Mouse (Mus musculus): ENCODE measurements around the gene Uba5. TPM values are rescaled to one million over a fixed set of nuclear protein-coding genes. Genes with fewer than 3 reads are reported as not detected.

Uba5 gene
- 9.3 and 9.8 TPM in 2 replicates for polyA plus RNA-seq (2012)

DNA sequence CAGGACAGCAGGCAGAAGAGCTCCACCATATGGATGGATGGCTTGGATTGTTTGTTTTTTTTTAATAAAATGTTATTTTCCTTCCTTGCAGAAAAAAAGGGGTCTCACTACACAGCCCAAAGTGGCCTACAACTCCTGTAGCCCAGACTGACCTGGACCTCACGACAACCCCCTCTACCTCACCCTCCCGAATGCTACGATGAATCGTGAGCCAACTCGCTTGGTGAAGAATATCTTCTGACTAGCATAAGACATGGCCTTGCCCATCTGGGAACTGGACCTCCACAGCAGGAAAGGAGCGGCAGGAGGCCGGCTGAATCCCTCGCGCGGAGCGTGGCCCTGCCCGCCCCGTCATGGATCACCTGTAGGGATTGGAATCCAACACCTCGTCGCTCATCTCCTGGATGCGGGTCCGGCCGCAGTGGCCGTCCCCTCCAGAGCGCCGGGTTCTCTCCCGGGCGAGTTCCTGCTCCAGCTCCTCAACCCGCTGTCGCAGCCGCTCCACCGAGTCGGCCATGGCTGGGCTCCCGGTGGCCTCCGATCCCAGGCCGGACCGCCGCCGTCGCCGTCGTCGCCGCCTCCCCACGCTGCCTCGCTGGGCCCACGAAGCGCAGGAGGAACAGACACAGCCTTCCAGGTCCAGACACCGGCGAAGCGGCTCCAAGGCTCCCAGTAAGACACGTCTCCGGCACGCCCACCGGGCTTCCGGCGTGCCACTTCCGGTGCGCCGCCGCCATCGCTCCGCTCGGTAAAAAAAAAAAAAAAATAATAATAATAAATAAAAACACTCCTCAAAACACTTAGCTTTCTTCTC lies at the start of gene Uba5:
Uba5 (minus strand) TSS at position 705 of the 814 bp plus-strand sequence.
- no peak for TF ChIP-seq GATA1 (IDR thresholded peaks at IDR 0.05; ENCODE audit: low read length)

- TF ChIP-seq GATA1 (IDR thresholded peaks at IDR 0.05; ENCODE audit: low read length): no peak
Observed at GRCm38 (mm10) chr9:104109151-104109550, 46.2 kb upstream of the Uba5 start.

DNA sequence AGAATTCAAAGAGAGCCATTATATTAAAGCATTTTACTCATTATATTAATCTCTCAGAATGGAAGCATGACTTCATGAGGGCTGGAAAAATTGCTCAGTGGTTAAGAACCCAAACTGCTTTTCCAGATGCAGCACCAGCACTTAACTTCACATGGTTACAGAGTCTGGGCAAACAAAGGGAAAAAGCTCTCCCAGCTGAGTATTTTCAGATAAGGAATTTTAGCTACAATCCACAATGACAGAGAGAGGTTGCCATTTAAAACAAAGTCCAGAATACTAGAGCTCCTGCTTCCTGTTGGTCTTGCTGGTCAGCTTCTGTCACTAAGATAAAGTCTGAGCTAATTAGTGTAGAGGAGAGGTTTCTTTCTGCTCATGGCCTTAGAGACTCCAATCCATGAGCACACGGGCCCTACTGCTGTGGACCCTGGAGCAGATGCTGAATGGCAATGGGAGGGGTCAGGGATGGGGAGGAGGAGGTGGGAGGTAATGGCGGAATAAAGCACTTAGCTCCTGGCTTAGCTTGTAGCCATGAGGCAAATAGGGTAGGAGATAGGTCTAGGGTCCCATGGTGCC lies 45.7 kb upstream of the Uba5 start:
- no peak for TF ChIP-seq GATA1 (IDR thresholded peaks at IDR 0.05; ENCODE audit: low read length)

GRCm38 (mm10) chr9:104107482-104107881 lies 44.5 kb upstream of the Uba5 start:
- TF ChIP-seq GATA1 (IDR thresholded peaks at IDR 0.05; ENCODE audit: low read length): no peak

DNA sequence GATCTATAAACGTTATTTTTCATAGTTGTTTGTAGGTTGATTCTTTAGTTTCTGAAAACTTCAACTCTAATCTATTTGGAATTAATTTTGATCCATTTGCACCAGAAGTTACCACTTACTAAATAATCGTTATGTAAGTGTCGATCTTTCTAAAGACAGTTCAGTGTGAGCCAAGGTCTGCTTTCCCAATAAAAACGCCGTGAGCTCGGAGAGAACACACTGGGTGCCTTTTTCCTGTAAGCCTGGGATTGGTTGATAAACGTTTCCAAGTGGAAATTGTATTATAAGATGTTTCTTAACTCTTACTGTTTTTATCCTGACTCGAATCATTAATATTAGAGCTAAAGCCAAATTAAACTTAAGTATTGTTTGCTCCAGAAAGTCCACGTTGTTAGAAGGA lies 44.0 kb upstream of the Uba5 start:
- no peak for TF ChIP-seq GATA1 (IDR thresholded peaks at IDR 0.05; ENCODE audit: low read length)

GRCm38 (mm10) chr9:104104986-104105385 lies 42.1 kb upstream of the Uba5 start:
- no peak for TF ChIP-seq GATA1 (IDR thresholded peaks at IDR 0.05; ENCODE audit: low read length)

- TF ChIP-seq GATA1 (IDR thresholded peaks at IDR 0.05; ENCODE audit: low read length): no peak
Observed at GRCm38 (mm10) chr9:104102901-104103300, 40.0 kb upstream of the Uba5 start.

DNA sequence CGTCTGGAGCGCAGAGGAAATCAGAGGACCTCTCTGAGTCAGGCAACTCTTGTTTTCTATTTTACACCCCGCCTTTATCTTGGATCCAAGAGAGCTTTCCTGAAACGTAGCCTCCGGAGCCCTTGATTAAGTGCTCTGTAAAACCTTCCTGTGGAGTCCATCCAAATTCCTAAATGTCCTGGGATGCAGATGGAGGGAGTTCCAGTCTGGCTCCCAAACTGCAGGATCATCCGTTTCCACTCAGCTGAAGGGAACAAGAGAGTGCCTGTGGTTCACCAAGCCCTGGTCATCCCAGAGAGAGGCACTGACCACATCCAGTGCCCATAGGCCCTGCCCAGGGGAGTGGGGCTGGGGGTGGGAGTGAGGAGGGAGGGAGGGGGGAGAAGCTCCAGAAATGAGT lies 39.4 kb upstream of the Uba5 start:
- no peak for TF ChIP-seq GATA1 (IDR thresholded peaks at IDR 0.05; ENCODE audit: low read length)

- no peak for TF ChIP-seq GATA1 (IDR thresholded peaks at IDR 0.05; ENCODE audit: low read length)
Observed at GRCm38 (mm10) chr9:104101458-104101857, 38.5 kb upstream of the Uba5 start.

DNA sequence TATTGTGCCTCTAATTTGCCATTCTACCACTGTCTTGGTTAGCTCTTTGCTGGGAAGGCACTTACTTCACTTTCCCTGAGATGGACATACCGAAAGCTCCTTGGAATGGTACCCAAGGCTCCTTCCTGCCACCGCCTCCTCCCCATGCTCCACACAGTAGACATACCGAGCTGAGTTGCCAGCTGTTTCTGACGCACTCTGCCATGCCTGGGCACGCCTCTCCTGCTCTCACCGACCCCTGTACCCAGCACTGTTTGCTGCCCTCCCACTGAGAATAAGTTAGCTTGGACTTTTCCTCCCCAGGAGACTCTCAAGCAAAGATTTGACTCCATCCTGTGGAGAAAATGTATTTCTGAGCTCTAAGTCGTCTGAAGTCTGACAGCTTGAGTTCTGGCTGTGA lies 37.9 kb upstream of the Uba5 start:
- TF ChIP-seq GATA1 (IDR thresholded peaks at IDR 0.05; ENCODE audit: low read length): no peak

DNA sequence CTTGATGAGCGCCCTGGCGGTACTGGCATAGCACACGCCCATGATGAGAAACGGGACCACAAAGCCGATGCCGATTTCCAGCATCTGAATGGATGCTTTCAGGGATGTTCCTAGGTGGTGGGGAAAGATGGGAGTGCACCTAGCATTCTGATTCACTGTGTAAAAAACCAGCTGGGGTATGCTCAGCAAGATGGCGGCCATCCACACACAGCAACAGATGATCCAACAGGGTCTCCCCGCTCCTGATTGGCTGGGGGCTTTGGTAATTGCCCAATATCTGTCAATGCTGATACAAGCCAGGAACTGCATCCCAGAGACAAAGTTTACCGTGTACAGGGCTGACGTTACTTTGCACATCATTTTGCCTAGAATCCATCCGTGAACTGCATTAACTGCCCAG lies 36.1 kb upstream of the Uba5 start:
- TF ChIP-seq GATA1 (IDR thresholded peaks at IDR 0.05; ENCODE audit: low read length): no peak

DNA sequence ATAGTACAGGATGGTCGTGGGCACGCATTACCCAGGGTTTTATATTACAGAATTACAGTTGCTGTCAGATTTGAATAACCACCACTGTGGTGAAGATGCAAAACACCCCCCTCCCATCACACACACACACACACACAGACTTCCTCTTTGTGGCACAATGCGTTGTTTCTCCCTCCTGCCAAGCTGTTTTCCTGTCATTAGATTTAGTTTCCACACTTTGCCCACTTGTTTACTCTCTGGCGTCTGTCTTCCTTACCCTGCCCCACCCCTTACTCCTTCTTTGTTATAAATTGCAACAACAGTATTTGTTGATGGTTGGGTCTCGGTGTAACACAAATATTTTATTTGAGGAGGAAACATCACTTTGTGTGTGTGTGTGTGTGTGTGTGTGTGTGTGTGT lies 35.3 kb upstream of the Uba5 start:
- TF ChIP-seq GATA1 (IDR thresholded peaks at IDR 0.05; ENCODE audit: low read length): no peak

- TF ChIP-seq GATA1 (IDR thresholded peaks at IDR 0.05; ENCODE audit: low read length): no peak
Observed at GRCm38 (mm10) chr9:104092945-104093344, 30.0 kb upstream of the Uba5 start.

DNA sequence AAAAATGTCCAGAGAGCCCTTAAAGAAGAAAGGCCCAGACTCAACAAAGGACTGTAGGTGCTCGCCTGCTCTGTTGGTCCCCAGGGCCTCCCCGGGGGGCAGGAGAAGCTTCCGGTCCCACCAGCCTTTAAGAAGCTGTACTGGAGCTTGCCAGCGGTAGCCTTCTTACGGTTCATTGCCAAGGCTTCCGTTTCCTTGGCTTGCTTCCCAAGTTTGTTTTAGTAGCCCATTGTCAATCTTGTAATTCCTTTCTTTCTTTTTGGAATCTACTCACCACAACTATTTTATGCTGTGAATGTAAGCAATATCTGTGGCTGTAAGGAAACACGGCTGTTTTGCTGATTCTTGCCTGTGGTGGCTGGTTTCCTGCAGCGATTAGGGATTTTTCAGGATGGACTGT lies 25.6 kb upstream of the Uba5 start:
- TF ChIP-seq GATA1 (IDR thresholded peaks at IDR 0.05; ENCODE audit: low read length): no peak

DNA sequence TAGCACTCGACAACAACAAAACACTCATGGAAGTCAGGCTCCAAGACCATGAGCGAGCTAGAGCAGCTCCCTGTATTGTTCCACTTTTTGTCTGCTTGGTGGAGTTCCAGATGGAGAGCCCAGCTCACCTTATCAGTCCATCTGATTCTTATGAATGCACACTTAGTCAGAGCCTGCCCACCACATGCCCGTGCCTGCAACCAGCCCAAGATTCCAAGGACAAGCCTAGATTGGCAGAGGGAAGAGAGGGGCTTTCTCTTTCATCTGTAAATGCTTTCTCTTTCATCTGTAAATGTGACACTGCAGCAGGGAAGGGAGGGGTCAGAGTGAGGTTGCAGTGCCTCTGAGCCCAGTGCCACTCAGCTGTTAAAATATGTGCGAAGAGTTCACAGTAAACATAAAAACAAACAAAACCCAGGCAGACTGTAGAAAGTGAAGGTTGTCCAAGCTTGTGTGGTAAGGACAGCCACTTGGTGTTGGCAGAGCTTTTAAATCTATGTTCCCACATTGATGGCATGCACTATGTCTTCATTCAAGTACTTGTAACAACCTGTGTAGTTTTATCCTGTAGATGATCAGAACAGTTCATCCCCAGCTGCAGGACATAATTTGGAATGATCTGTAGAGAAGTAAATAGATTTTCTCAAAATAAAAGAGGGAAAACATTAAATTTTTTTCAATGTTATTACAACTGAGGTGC lies 22.9 kb upstream of the Uba5 start:
- TF ChIP-seq GATA1 (IDR thresholded peaks at IDR 0.05; ENCODE audit: low read length): no peak

DNA sequence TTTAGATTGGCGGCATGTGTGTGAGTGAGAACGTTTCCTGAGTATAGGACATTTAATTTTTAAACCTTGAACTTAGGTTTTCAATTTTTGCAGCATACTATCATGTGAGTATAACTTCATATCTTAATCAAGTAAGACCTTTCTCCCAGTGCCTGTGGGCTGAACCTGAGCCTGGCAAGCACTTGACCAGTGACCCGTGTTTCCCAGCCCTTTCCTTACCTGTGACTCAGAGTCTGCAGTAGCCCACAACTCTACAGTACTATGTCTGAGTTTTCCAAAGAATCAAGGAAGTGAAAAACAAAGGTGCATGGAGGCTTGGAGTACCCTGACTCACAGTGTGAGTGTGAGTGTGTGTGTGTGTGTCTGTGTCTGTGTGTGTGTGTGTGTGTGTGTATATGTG lies 17.1 kb upstream of the Uba5 start:
- no peak for TF ChIP-seq GATA1 (IDR thresholded peaks at IDR 0.05; ENCODE audit: low read length)

DNA sequence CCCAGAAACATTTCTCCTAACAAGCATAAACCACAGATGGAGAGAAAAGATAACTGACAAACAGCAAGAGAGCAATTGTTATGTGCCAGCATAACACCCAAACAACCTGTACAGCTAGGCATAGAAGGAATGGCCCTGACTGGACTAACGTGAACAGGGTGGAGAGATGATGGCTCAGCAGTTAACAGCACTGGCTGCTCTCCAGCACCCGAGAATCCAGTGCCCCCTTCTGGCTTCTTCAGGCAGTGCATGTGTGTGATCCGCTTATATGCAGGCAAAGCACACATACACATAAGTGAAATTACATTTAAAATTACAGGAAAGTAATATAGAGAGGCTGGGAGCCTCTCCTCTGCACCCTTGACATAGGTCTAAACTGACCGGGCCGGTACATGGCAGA lies 16.4 kb upstream of the Uba5 start:
- TF ChIP-seq GATA1 (IDR thresholded peaks at IDR 0.05; ENCODE audit: low read length): no peak

Measured in G1E-ER4 (cell line).